Mouse (Mus musculus): ENCODE data around the gene Ifi27l2a.

Ifi27l2a gene

DNA sequence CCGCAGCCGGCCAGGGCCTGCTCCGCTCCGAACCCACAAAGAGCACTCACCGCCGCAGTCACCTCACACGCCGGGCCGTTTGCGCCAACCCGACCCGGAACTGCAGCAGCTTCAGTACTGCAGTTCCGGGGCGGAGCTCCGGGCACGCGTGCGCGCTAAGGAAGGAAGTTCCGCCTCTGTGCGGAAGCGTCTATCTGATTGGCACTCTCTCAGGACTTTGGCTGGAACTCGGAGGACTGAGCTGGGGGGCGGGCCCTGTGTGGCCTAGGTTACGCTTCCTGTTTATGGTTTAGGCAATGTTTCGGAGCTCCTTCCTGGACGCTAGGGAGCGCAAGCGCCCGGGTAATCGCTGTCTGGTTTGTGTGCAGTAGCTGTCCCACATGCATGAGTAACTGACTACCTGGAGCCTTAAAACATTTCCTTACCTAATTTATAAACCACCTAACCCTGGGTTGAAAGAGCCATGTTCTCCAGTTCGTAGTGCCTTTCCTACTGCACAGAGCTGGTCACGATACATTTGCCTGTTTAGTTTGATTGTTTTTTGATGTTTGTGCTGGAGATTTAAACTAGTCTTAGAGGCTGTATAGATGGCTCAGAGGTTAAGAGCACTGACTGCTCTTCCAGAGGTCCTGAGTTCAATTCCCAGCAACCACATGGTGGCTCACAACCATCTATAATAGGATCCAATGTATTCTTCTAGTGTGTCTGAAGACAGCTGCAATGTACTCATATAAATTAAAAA lies 17.6 kb downstream of the Ifi27l2a start, which contains the start of gene Ddx24:
Gene Ddx24, minus strand, starts transcription at position 102 of the 742 bp plus-strand sequence.
- peak; percentile 97 for DNase-seq (ENCODE audit: low spot score)

- DNase-seq (ENCODE audit: low spot score) = no peak
Observed at GRCm38 (mm10) chr12:103425016-103425728, 18.3 kb downstream of the Ifi27l2a start.

GRCm38 (mm10) chr12:103408144-103408543 lies 35.3 kb downstream of the Ifi27l2a start:
- DNase-seq (ENCODE audit: low spot score) = no peak

- no peak for DNase-seq (ENCODE audit: low spot score)
Observed at GRCm38 (mm10) chr12:103407720-103408119, 35.8 kb downstream of the Ifi27l2a start, which contains the start of gene 9330161L09Rik. TSS of gene 9330161L09Rik (minus strand) at chr12:103407820.

DNA sequence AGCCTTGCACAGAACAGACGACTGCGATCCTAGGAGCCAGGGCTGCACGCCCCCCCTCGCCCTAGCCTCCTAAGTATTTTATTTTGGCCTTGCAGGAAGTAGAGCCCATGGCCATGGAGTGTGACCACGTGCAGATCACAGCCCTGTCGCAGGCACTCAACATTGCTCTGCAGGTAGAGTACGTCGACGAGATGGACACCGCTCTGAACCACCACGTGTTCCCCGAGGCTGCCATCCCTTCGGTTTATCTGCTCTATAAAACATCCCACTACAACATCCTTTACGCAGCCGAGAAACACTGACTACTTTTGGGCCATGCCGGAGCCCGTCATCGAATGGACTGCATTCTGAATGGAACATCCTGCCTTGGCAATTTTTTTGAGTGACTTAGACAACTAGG lies 39.3 kb downstream of the Ifi27l2a start:
- DNase-seq (ENCODE audit: low spot score) = no peak

DNA sequence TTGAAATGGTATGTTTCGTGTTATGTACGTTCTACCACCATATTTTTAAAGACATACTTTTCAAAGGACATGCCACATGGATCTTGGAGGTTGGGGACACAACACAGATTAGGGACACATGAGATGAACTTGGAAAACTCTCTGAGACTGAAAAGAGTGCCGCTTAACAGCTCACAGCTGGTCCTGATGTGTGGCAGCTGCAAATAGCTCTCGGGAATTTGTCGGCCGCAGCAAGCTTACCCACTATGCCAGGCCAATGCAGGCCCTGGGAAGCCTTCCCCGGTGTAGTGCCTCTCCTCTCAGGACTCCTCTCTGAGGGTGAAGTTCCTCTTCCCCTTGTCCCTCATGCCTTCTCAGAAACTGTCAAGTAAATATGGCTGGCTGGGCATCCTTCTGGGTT lies 46.7 kb downstream of the Ifi27l2a start:
- DNase-seq (ENCODE audit: low spot score) = no peak

DNA sequence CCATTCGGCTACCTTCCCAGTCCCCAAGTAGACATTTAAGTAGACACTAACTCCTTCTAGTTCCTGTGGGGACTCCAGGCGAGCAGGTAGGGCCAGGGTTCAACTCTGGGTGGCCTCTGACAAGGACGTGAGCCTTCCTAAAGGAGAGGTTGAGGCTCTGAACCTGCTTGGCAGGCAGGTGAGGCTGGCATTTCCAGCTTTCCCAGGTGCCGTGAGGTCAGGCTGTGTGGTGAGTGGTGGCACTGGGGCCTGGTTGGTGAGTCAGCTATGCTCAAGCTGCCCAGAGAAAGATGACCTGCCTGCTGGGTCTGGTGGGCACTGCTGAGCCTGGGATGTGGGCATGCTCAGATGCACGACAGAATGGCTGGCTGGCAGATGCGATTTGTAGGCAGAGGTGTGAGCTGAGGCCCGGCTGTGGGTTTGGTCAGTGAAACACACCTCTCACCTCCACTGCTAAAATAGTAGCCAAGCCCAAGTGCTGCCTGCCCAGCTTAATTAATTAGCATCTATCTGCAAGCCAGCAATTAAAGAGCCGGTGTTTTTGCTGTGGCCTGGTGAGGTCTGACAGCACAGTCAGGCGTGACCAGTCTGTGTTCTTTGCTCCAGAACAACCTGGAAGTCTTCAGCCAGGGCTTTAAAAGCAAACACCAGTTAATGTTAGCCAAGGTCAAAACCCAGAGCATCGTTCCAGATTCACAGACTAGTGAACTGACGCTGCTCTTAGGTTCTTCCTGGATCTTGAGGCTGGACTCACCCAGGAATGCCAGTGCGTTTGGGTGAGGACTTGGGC lies 47.8 kb downstream of the Ifi27l2a start:
- DNase-seq (ENCODE audit: low spot score) = no peak

- peak; percentile 92 for DNase-seq (ENCODE audit: low spot score)
Observed at GRCm38 (mm10) chr12:103393528-103393927, 50.0 kb downstream of the Ifi27l2a start.
